Mouse (Mus musculus) layer of hippocampus, adult 8-10 months (tissue): ENCODE measurements around the gene Spem1. TPM values are rescaled to one million over a fixed set of nuclear protein-coding genes. Genes with fewer than 3 reads are reported as not detected.
"Not testable (repeated sequence)": the region's sequence is repeated elsewhere in the genome, so short reads cannot be mapped to it uniquely, and the experiment has no call there.

Source experiments
- DNase-seq, 2 experiments: peaks; one replicate each; pipeline ENCODE4 v3.0.0; 2022; ENCODE audit warnings: low spot score in 2 of 2
- total RNA-seq, 4 experiments: library from RNA; stranded (reverse); gene quantifications; 2 replicates each; pipeline ENCODE4 v1.2.4; 2022

Gene Spem1
- under 1 TPM in 2 of 4 experiments, not detected in 2; 0.31 to 0.75 TPM for total RNA-seq

DNA sequence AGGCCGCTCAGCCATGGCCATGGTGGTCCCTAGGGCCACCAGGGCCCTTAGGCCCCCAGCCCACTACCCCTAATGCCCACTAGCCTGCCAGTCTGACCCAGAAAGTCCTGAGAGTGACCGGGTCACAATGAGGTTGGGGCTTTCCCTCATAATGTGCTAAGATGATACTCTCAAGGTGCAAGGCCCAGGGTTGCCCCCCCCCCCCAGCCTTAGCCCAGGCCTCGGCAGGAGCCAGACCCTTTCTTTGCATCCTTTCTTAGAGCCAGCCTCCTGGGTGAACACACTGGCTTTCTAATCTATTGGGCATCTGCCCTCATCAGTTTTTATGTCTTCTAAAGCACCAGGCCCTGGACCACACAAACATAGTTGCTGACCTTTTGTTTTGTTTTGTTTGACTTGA is at the start of gene Spem1:
Gene Spem1 (minus strand): TSS at position 101 of the 400 bp plus-strand sequence.
- DNase-seq: no peak

DNA sequence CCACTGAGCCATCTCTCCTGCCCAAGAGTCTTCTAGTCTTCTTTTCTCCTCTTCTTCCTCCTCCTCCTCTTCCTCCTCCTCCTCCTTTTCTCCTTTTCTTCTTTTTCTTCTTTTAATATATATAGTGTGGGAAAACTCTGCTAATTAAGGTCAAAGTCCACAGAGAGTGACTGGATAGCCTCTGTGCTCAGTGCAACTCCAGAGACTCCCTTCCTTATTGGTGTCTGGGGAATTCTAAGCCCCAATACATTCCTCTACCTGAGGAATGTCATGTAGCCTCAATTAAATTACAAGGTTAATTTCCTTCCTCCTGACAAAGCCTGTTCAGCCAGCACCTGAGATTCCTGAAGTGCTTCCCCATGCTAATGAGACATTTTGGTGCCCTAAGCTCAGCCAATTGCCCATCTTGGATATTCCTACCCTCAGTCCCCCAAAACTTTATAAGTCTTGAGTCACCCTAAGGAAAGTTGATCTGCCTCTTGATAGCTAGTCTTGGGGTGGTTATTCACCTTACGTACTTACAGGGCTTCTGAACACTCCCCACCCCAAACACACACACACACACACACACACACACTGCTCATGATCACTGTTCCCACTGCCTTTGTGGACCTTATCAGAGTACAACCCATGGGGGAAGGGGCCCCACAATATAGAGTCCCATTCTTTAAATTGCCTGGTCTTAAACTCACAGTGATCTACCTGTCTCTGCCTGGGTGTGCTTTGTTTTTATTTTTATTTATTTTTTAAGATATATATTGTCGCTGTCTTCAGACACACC is 48.5 kb upstream of the Spem1 start:
- DNase-seq: no peak

GRCm38 (mm10) chr11:69867335-69867734 is 45.4 kb upstream of the Spem1 start:
- DNase-seq: no peak

GRCm38 (mm10) chr11:69865561-69865960 is 43.6 kb upstream of the Spem1 start:
- no peak for DNase-seq

GRCm38 (mm10) chr11:69864138-69864860 is 42.3 kb upstream of the Spem1 start:
- DNase-seq: no peak

- DNase-seq: not testable (repeated sequence)
Measured at GRCm38 (mm10) chr11:69863729-69864128, 41.7 kb upstream of the Spem1 start.

DNA sequence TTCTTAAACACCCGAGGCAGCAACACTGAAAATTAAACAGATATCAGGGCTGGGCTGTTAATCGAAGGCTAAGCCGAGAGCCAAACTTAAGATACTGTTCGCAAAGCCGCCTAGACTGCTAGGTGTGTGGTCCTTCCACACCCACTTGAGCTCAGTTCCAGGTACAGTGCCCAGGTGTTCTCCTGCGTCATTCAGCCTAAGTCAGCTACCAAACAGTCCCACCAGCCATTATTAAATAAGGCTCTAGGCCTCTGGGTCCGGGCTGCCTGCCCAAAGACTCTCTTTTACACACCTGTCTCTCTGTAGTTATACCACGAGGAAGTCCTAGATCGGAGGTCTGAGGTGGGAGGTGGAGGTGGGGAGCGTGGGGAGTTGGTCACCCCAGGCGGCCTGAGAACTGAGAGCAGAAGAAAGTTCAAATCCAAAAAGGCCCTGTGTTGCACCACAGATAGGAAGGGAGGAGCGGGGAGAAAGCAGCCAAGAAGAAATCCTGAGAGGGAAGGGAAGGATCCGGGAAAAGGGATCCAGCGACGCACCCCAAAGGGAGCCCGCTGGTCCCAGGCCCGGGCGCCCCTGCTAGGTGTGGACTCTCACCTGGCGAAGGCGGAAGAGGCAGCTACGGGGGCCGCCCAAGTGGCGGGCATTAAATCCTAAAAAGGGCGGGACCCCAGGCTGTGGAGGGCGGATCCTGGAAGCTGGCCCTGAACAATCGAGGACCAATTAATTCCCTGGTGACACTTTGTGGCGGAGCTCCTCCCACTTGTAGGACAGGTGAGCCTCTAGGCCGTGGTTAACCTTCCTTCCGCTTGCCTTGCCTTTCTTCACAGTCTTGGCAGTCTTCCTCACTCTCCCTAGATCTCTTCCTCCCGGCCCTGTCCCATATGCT is 36.4 kb upstream of the Spem1 start, which contains the start of gene Tnk1:
Gene Tnk1 (minus strand): TSS at position 618 of the 886 bp plus-strand sequence.
- DNase-seq: no peak

DNA sequence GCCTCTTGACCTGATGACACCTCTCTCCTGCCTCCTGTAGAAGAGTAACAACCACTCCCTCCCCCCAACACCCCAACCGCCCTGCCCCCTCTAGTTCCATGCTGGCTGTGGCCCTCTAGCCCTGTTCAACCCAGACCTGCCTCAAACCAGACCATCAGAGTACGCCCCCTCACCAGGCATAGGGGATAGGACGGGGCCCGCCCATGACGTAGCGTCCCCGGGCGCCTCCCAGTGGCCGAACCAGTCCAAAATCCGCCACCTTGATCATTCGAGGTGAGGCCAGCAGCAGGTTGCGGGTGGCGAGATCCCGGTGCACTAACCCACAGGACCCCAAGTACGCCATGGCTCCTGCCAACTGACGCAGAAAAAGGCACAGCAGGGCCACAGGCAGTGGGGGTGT is 33.4 kb upstream of the Spem1 start:
- no peak for DNase-seq

GRCm38 (mm10) chr11:69854680-69855079 is 32.7 kb upstream of the Spem1 start:
- no peak for DNase-seq

DNA sequence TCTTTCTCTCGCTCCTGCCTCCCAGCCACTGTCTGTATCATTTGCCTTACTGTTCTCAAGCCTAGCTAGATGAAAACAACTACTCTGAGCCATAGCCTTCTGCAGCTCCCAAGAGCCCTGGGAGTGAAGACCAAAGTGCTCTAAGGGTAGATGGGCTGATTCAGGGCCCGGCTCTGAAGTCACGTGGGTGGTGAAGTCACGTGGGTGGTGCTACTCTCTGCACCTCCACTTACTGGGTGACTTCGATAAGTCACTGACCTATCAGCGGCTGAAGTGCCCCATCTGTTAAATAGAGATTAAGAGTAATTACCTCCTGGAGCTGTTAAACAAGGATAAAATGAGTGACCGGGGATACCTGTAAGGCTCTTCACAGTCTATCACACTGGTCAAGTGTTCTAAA is 32.0 kb upstream of the Spem1 start:
- DNase-seq: no peak

DNA sequence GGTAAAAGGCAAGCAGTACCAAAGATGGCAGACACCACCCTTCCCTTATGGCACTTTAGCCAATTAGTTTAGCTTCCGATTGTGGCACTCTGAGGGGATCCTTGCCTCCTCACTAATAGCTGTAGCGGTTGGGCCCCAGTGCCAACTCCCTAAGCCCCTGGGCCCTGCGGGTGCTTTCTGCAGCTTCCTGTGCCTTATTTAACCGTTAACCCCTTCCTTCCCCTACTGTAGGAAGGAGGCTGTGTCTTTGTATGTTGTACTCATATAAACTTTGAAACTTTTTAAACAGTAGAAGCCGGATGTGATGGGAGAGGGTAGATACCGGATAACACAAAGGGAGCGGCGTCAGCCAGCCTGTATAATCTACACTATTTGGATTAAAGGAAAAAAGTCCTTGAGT is 28.8 kb upstream of the Spem1 start:
- no peak for DNase-seq

DNA sequence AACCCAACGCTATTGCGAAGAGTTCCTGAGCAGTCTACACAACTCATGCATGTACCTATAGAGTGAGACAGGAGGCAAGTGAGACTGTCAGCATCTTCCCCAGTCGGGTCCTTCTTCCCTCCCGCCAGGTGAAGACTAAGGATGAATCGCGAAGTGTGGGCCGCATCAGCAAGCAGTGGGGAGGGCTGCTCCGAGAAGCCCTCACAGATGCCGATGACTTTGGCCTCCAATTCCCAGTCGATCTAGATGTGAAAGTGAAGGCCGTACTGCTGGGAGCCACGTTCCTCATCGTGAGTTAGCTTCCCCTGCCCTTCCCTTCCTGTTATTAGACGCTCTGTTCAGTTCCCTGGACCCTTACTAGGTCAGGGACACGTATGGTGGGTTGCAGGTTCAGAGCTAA is 27.9 kb upstream of the Spem1 start:
- DNase-seq: no peak

- DNase-seq: no peak
Measured at GRCm38 (mm10) chr11:69849128-69849527, 27.1 kb upstream of the Spem1 start.

DNA sequence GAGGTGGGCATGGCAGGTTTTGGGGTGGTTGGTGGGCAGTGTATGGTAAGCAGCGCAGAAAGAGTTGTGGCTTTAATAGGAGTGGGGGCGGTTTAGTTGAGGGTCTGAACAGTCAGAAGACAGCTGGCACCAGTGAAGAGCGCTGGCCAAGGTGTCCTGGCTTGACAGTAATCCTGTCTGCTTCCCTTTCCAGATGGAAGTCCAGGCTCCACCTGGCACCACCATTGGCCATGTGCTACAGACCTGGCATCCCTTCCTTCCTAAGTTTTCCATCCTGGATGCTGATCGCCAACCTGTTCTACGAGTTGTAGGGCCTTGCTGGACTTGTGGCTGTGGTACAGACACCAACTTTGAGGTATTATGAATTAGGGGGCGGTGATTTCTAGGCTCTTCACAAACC is 26.0 kb upstream of the Spem1 start:
- DNase-seq: no peak

GRCm38 (mm10) chr11:69846738-69847688 is 25.0 kb upstream of the Spem1 start:
- no peak for DNase-seq

DNA sequence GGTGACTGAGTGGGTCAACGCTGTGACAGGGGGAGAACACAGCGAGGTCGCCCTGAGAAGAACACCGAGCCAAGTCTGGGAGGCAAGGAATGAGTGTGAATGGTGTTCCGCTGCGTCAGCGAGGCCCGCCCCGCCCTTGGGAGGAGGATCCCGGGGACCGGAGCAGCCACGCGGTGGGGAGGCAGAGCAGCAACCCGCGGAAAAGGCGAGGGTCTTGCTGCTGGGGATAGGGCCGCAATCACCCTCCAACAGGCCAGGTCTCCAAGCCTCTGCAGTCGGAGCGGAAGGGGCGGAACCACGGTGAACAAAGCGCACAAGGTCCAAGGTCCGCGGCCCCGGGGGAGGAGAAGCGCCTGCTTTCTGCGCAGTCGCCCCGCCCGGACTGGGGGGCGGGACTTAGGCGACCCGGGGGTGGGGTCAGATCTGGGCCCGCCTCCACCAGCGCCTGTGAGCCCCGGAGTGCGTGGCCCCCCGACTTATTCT is 24.3 kb upstream of the Spem1 start, which contains the start of gene Plscr3:
Gene Plscr3 (plus strand): TSS at position 179 of the 483 bp plus-strand sequence.
- DNase-seq: peak; percentile 71 to 83

DNA sequence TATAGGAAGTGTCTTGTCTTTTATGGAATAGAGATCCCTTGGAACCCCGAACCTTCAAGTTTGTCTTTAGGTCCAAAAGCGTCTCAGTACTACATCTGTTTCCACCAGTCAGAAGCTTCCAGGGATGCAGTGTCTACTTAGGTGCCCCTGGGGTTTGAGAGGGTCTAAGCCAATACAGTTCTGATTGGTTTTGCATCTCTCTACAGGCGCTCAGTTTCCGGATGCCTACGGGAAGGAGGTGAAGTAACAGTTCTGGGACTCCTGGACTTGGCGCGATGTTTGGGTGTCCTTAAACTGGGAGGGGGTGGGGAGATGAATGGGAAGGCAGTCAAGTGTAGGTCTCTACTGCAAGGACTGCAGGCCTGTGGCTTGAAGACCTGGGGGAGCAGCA is 16.7 kb upstream of the Spem1 start:
- DNase-seq: no peak

- DNase-seq: peak; percentile 97 to 99
Measured at GRCm38 (mm10) chr11:69837952-69838713, 16.2 kb upstream of the Spem1 start, which contains the start of gene Tmem256. Gene Tmem256 (plus strand): TSS chr11:69838514.

- DNase-seq: no peak
Measured at GRCm38 (mm10) chr11:69837604-69837951, 15.6 kb upstream of the Spem1 start, which contains the start of gene Nlgn2. Gene Nlgn2 (minus strand): TSS chr11:69837784.
